ENCODE assay signal across 8 mouse cellular contexts in the genomic region with DNA sequence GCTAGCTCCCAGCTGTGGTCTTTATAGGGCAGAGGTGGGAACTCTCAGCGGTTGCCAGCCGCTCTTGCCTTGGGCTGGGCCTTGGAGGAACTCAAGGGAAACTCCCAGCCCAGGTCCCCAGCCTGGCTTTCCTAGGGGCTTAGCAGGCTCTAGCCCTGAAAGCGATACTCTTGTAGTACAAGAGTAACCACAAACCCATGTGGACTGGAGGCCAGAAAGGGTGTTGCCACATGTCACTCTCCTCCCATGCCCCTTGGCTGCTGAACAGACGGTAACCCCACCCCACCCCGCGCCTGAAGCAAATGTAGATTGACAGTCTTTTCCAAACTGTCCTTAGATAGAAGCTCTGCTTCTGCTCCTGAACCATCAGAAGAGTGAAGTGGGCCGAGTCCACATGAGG. TPM values are rescaled to one million over a fixed set of nuclear protein-coding genes. Genes with fewer than 3 reads are reported as not detected.
DNase-seq lines count a peak whose midpoint lies in the region; ATAC-seq and TF ChIP-seq lines count a peak whose summit lies in the region.
"Had no signal": no experiment of that assay in that cellular context is flagged by ENCODE, and none has a peak within 500 bp of the region (broad histone marks: within the 10 kb centered on the region; RNA-seq: fewer than 3 reads in every experiment).

No protein-coding gene starts in this region.

- DNase-seq in MEL (ENCODE audit: low read depth, low spot score), result peak; percentile 40
- DNase-seq in c-Kit-positive CD71-positive TER-119-positive erythroid progenitor cells, embryonic 14.5 days (ENCODE audit: low spot score), result peak; percentile 52
- no peak for DNase-seq in left cerebral cortex, adult 2 months (ENCODE audit: extremely low spot score in 1 of 2, low spot score in 2 of 2)
- DNase-seq in ovary, postnatal 10 days (ENCODE audit: low spot score), result no peak
- DNase-seq in cerebellum, postnatal 36 days, result no peak

- WGBS in intestine, embryonic 16.5 days, result 72% methylated on average over 7 of the region's 7 CpGs

- no peak for TF ChIP-seq CTCF in MEL (IDR thresholded peaks at IDR 0.05 in 2 of 3, conservative IDR thresholded peaks at IDR 0.05 in 1 of 3; ENCODE audit: control insufficient read depth in 1 of 3, insufficient read depth in 1 of 3, low read depth in 2 of 3, low read length in 3 of 3, poor library complexity in 1 of 3, severe bottlenecking in 1 of 3)
- TF ChIP-seq CTCF in left cerebral cortex, adult 2 months (IDR thresholded peaks at IDR 0.05), result no peak

- no peak overlapping the region for H3K27ac ChIP-seq in MEL (ENCODE audit: control insufficient read depth, low read depth, low read length)
- no peak overlapping the region for H3K27ac ChIP-seq in intestine, embryonic 16.5 days (ENCODE audit: low read length)
- H3K27ac ChIP-seq in left cerebral cortex, adult 2 months, result no peak overlapping the region
- H3K27ac ChIP-seq: midbrain, embryonic 12.5 days had no signal

- H3K4me2 ChIP-seq in intestine, embryonic 16.5 days (ENCODE audit: low read depth, low read length), result no peak overlapping the region
- H3K4me2 ChIP-seq: midbrain, embryonic 12.5 days had no signal

- TF ChIP-seq POLR2A in MEL (IDR thresholded peaks at IDR 0.05; ENCODE audit: control insufficient read depth in 1 of 2, insufficient read depth in 1 of 2, low read depth in 1 of 2, low read length in 2 of 2, poor library complexity in 1 of 2), result no peak

- TF ChIP-seq EP300 in MEL (IDR thresholded peaks at IDR 0.05; ENCODE audit: low read depth in 1 of 2, low read length in 2 of 2), result no peak

- peaks cover 54% of the 10 kb centered on the region for H3K79me2 ChIP-seq in MEL (ENCODE audit: control insufficient read depth, insufficient read depth, low read length, poor library complexity)

- TF ChIP-seq RAD21 in MEL (IDR thresholded peaks at IDR 0.05; ENCODE audit: low read depth, low read length), result no peak

- H3K9me3 ChIP-seq in MEL (replicated peaks; ENCODE audit: insufficient read depth, low read length), result no peaks in the 10 kb centered on the region
- H3K9me3 ChIP-seq in intestine, embryonic 16.5 days (ENCODE audit: control insufficient read depth, low read length), result no peaks in the 10 kb centered on the region
- H3K9me3 ChIP-seq: midbrain, embryonic 12.5 days had no signal

- no peak overlapping the region for H3K9ac ChIP-seq in MEL (ENCODE audit: control insufficient read depth, low read depth, low read length, poor library complexity, severe bottlenecking)
- no peak overlapping the region for H3K9ac ChIP-seq in intestine, embryonic 16.5 days (ENCODE audit: low read depth, low read length)
- H3K9ac ChIP-seq: midbrain, embryonic 12.5 days had no signal

- no peak overlapping the region for H3K4me3 ChIP-seq in MEL (ENCODE audit: control insufficient read depth in 1 of 2, insufficient read depth in 1 of 2, low read depth in 2 of 2, low read length in 2 of 2)
- H3K4me3 ChIP-seq in intestine, embryonic 16.5 days (ENCODE audit: low read length), result no peak overlapping the region
- no peak overlapping the region for H3K4me3 ChIP-seq in left cerebral cortex, adult 2 months
- H3K4me3 ChIP-seq: midbrain, embryonic 12.5 days had no signal

- no peaks in the 10 kb centered on the region for H3K27me3 ChIP-seq in MEL (ENCODE audit: control insufficient read depth in 1 of 2, insufficient read depth in 2 of 2, low read length in 2 of 2)
- H3K27me3 ChIP-seq in intestine, embryonic 16.5 days (replicated peaks; ENCODE audit: control insufficient read depth, insufficient read depth, low read length), result no peaks in the 10 kb centered on the region
- H3K27me3 ChIP-seq: midbrain, embryonic 12.5 days had no signal

- intact Hi-C loops in left cerebral cortex, adult 2 months (cut with DNase I), result no loop called here

- peak; percentile 64 for ATAC-seq in intestine, embryonic 16.5 days
- peak; percentile 96 for ATAC-seq in megakaryocyte-erythroid progenitor cell, adult 5-6 weeks (replicated peaks; ENCODE audit: low FRiP score, low TSS enrichment, poor library complexity, severe bottlenecking)

- peaks cover 2 to 14% of the 10 kb centered on the region in 2 experiments for H3K36me3 ChIP-seq in MEL (ENCODE audit: control insufficient read depth in 1 of 2, insufficient read depth in 2 of 2, low read length in 2 of 2)
- H3K36me3 ChIP-seq in intestine, embryonic 16.5 days (ENCODE audit: control insufficient read depth, insufficient read depth, low read length), result no peaks in the 10 kb centered on the region
- H3K36me3 ChIP-seq: midbrain, embryonic 12.5 days had no signal

- H3K4me1 ChIP-seq in MEL (ENCODE audit: control insufficient read depth in 1 of 2, insufficient read depth in 2 of 2, low read length in 2 of 2), result peaks cover 6 to 15% of the 10 kb centered on the region in 2 experiments
- peaks cover 13% of the 10 kb centered on the region for H3K4me1 ChIP-seq in intestine, embryonic 16.5 days (ENCODE audit: control insufficient read depth, insufficient read depth, low read length)

TF ChIP-seq in MEL, 35 proteins besides CTCF, POLR2A, EP300 and RAD21:
- TF ChIP-seq MXI1 (IDR thresholded peaks at IDR 0.05; ENCODE audit: low read depth, low read length) (peak; percentile 57), TAL1 (IDR thresholded peaks at IDR 0.05; ENCODE audit: low read length) (no peak)

RNA-seq across cellular contexts. Expression of a gene that starts 55.1 kb away (rescaled TPM):
- total RNA-seq in MEL (2012; rRNA removed), result 63.3 and 78.7 TPM in 2 replicates
- 100 to 1,000 TPM in 1 of 2 experiments, not detected in 1; 111 TPM for polyA plus RNA-seq in MEL (2012; ENCODE audit: insufficient read depth in 1 of 2, insufficient read length in 2 of 2, low read depth in 1 of 2, low replicate concordance in 2 of 2, missing spikeins in 1 of 2)
- polyA plus RNA-seq in intestine, embryonic 16.5 days (2015; fragmentation: Nextera tagmentation; extraction: Ambion mirVana), result 5.1 and 5.2 TPM in 2 replicates
- 23.8 and 29.0 TPM in 2 replicates for total RNA-seq in megakaryocyte-erythroid progenitor cell, adult 5-6 weeks (2014; fragmentation: Nextera tagmentation)
- 15.2 and 16.6 TPM in 2 replicates for total RNA-seq in megakaryocyte-erythroid progenitor cell, adult 5-6 weeks (2017)
- total RNA-seq in left cerebral cortex, adult 2 months (2021), result 100 to 1,000 TPM; 122 to 127 TPM

RNA-seq across cellular contexts. Expression of a gene that starts 55.2 kb away (rescaled TPM):
- total RNA-seq in MEL (2012; rRNA removed), result 125 and 127 TPM in 2 replicates
- polyA plus RNA-seq in MEL (2012; ENCODE audit: insufficient read depth in 1 of 2, insufficient read length in 2 of 2, low read depth in 1 of 2, low replicate concordance in 2 of 2, missing spikeins in 1 of 2), result 100 to 1,000 TPM; 131 to 178 TPM
- 123 and 137 TPM in 2 replicates for polyA plus RNA-seq in intestine, embryonic 16.5 days (2015; fragmentation: Nextera tagmentation; extraction: Ambion mirVana)
- 26.5 and 36.8 TPM in 2 replicates for total RNA-seq in megakaryocyte-erythroid progenitor cell, adult 5-6 weeks (2014; fragmentation: Nextera tagmentation)
- total RNA-seq in megakaryocyte-erythroid progenitor cell, adult 5-6 weeks (2017), result 111 and 144 TPM in 2 replicates
- 100 to 1,000 TPM; 193 to 215 TPM for total RNA-seq in left cerebral cortex, adult 2 months (2021)

Comparison
In these comparisons a context has a peak if more than half of its experiments do, and no peak if none do; other contexts are left out.
1. DNase-seq: peak in MEL (single experiment) and c-Kit-positive CD71-positive TER-119-positive erythroid progenitor cells, embryonic 14.5 days (single experiment); none in left cerebral cortex, adult 2 months (0 of 2), ovary, postnatal 10 days (single experiment) and cerebellum, postnatal 36 days (0 of 2).